Mouse (Mus musculus) embryonic fibroblast, embryonic 13.5 days (primary cell): ENCODE results near the gene Zfp105. TPM values are rescaled to one million over a fixed set of nuclear protein-coding genes. Genes with fewer than 3 reads are reported as not detected.

Source experiments
- H3K27ac ChIP-seq: 2 replicates; pipeline ENCODE4 v1.5.1; 2012; ENCODE audit warnings: low read length, control low read depth, inconsistent platforms; ENCODE audit not compliant: insufficient read depth
- H3K4me1 ChIP-seq: 2 replicates; pipeline ENCODE4 v1.6.1; 2011; ENCODE audit warnings: low read length; ENCODE audit not compliant: control insufficient read depth, insufficient read depth
- H3K4me3 ChIP-seq: 2 replicates; pipeline ENCODE4 v1.5.1; 2011; ENCODE audit warnings: mild to moderate bottlenecking, control low read depth, low read length; ENCODE audit not compliant: insufficient read depth
- CTCF ChIP-seq: IDR thresholded peaks from 2 replicates; pipeline ENCODE4 v1.5.1; 2011; ENCODE audit warnings: mild to moderate bottlenecking, control low read depth, low read length, moderate library complexity, borderline replicate concordance; ENCODE audit not compliant: insufficient read depth
- POLR2A ChIP-seq: IDR thresholded peaks from 2 replicates; pipeline ENCODE4 v1.6.1; 2011; ENCODE audit warnings: low read depth, mild to moderate bottlenecking, control low read depth, low read length, moderate library complexity
- polyA plus RNA-seq: library from polyadenylated mRNA; stranded (reverse); fragments of >200 nt; gene quantifications from 2 replicates; pipeline ENCODE4 v1.2.4, GENCODE M21; 2011; ENCODE audit warnings: low read depth; ENCODE audit not compliant: missing spikeins, insufficient read length

Gene Zfp105
- 7.8 and 10.5 TPM in 2 replicates for polyA plus RNA-seq

GRCm38 (mm10) chr9:122922936-122923381 is at the start of gene Zfp105:
TSS of gene Zfp105 (plus strand) at chr9:122923072.
- Histone ChIP-seq H3K4me3 (peak within 1 kb of the TSS; percentile 69), H3K4me1 (peaks cover 4% of the 10 kb centered on the region; the same call in 1 of the 2 replicates), H3K27ac (no peak within 1 kb of the TSS)
- TF ChIP-seq CTCF (no peak), POLR2A (no peak; the same call in none of the 2 replicates)

GRCm38 (mm10) chr9:122874653-122875052 is 48.2 kb upstream of the Zfp105 start:
- H3K27ac ChIP-seq = no peak overlapping the region
- no peak overlapping the region for H3K4me3 ChIP-seq
- no peak for TF ChIP-seq CTCF
- no peak for TF ChIP-seq POLR2A
- no peaks in the 10 kb centered on the region for H3K4me1 ChIP-seq

GRCm38 (mm10) chr9:122875145-122875544 is 47.7 kb upstream of the Zfp105 start:
- Histone ChIP-seq H3K4me3 (no peak overlapping the region), H3K27ac (no peak overlapping the region), H3K4me1 (no peaks in the 10 kb centered on the region)
- TF ChIP-seq CTCF (no peak), POLR2A (no peak)

- H3K4me1 ChIP-seq = 0 out of 2 replicates have a peak, but pooled peaks cover 3% of the 10 kb centered on the region
- peak within 1 kb of the TSS; percentile 94 for H3K4me3 ChIP-seq
- TF ChIP-seq POLR2A (no peak), CTCF (no peak)
- no peak within 1 kb of the TSS for H3K27ac ChIP-seq
Observed at GRCm38 (mm10) chr9:122885385-122885784, 37.5 kb upstream of the Zfp105 start, which contains the start of gene Zkscan7. TSS of gene Zkscan7 (plus strand) at chr9:122885685.

- peak overlapping the region; percentile 94 for H3K4me3 ChIP-seq
- TF ChIP-seq CTCF = no peak
- peak; percentile 82 for TF ChIP-seq POLR2A
- H3K27ac ChIP-seq = no peak overlapping the region
- 0 out of 2 replicates have a peak, but pooled peaks cover 3% of the 10 kb centered on the region for H3K4me1 ChIP-seq
Observed at GRCm38 (mm10) chr9:122886372-122887179, 36.3 kb upstream of the Zfp105 start.

- H3K4me3 ChIP-seq = no peak overlapping the region
- H3K4me1 ChIP-seq = no peaks in the 10 kb centered on the region
- no peak for TF ChIP-seq CTCF
- TF ChIP-seq POLR2A = no peak
- no peak overlapping the region for H3K27ac ChIP-seq
Observed at GRCm38 (mm10) chr9:122901047-122901446, 21.8 kb upstream of the Zfp105 start.

GRCm38 (mm10) chr9:122902717-122903535 is 19.9 kb upstream of the Zfp105 start:
- Histone ChIP-seq H3K27ac (no peak overlapping the region), H3K4me3 (peak overlapping the region; percentile 46), H3K4me1 (no peaks in the 10 kb centered on the region)
- no peak for TF ChIP-seq CTCF
- TF ChIP-seq POLR2A = peak; percentile 63; the same call in 1 of the 2 replicates

- H3K4me3 ChIP-seq = no peak overlapping the region
- H3K27ac ChIP-seq = no peak overlapping the region
Observed at GRCm38 (mm10) chr9:122922436-122922835, 436 bp upstream of the Zfp105 start.

GRCm38 (mm10) chr9:122928915-122929314 is 6.0 kb downstream of the Zfp105 start:
- Histone ChIP-seq H3K27ac (no peak overlapping the region), H3K4me1 (peaks cover 3% of the 10 kb centered on the region; the same call in 1 of the 2 replicates), H3K4me3 (no peak overlapping the region)
- TF ChIP-seq POLR2A (no peak), CTCF (no peak)

More at GRCm38 (mm10) chr9:122922436-122922835, 436 bp upstream of the Zfp105 start:
- no peak for TF ChIP-seq POLR2A
- no peak for TF ChIP-seq CTCF
- H3K4me1 ChIP-seq = peaks cover 4% of the 10 kb centered on the region; the same call in 1 of the 2 replicates
